Mouse (Mus musculus): Measurements from ENCODE around the gene Zfp609. TPM values are rescaled to one million over a fixed set of nuclear protein-coding genes. Genes with fewer than 3 reads are reported as not detected.
"Not testable (repeated sequence)": the region's sequence is repeated elsewhere in the genome, so short reads cannot be mapped to it uniquely, and the experiment has no call there.

The Zfp609 gene
- polyA plus RNA-seq, 1 experiment = 47.0 TPM

DNA sequence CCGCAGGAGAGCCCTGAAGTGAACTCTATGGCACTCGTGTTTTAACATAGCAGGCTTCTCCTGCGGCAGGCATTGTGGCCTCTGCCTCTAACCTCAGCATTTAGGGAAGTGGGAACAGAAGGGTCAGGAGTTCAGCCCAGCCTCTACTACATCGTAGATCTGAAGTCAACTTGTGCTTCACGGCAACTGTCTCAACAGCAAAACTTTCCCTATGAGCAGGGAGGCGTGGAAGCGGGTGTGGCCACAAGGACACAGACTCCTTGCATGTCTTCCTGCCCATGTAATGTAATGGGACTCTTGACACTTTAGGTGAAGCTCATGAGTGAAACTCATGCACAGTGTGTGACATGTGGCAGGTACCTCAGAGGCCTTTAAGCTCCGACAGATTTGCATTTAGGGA is 171.8 kb downstream of the Zfp609 start:
- Histone ChIP-seq H3K9me3 (replicated peaks; ENCODE audit: control insufficient read depth, insufficient read depth, low read length, poor library complexity, severe bottlenecking) (no peaks in the 10 kb centered on the region), H3K4me1 (ENCODE audit: control insufficient read depth, insufficient read depth, low read length) (no peaks in the 10 kb centered on the region), H3K9ac (ENCODE audit: low read depth, poor library complexity, severe bottlenecking) (no peak overlapping the region), H3K36me3 (ENCODE audit: control insufficient read depth, insufficient read depth, low read length, poor library complexity, severe bottlenecking) (peaks cover 38% of the 10 kb centered on the region), H3K27ac (ENCODE audit: insufficient read depth, low read length) (no peak overlapping the region), H3K4me3 (ENCODE audit: low read depth, low read length) (no peak overlapping the region), H3K27me3 (ENCODE audit: control insufficient read depth, insufficient read depth, low read length, poor library complexity, severe bottlenecking) (no peaks in the 10 kb centered on the region)
- TF ChIP-seq POLR2A (IDR thresholded peaks at IDR 0.05; ENCODE audit: insufficient read depth, low read length) (no peak), EP300 (IDR thresholded peaks at IDR 0.05; ENCODE audit: insufficient read depth, low read depth, low read length) (no peak), CTCF (IDR thresholded peaks at IDR 0.05; ENCODE audit: low read depth, low read length) (no peak)

DNA sequence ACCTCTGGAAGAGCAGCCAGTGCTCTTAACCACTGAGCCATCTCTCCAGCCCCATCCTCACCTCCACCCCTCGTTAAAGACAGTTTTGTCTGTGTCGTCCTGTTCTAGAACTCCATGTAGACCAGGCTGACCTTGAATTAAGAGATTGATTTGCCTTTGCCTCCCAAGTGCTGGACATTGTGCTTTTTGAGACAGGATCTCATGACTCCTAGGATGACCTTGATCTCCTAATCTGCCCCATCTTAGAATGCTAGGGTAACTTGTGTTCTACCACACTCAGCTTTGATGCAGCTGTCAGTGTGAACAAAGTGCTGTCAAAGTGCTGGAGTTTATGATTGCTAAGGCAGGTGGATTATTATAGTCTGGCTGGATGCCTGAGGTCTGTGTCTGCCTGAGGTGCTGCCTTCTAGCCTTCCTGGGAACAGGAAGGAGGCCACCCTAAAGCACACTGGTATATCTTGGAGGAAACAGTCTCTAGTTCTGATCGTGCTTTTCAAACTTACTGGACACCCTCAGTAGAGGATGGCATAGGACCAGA is 172.6 kb downstream of the Zfp609 start:
- no peaks in the 10 kb centered on the region for H3K9me3 ChIP-seq (replicated peaks; ENCODE audit: control insufficient read depth, insufficient read depth, low read length, poor library complexity, severe bottlenecking)
- TF ChIP-seq POLR2A (IDR thresholded peaks at IDR 0.05; ENCODE audit: insufficient read depth, low read length) (no peak), EP300 (IDR thresholded peaks at IDR 0.05; ENCODE audit: insufficient read depth, low read depth, low read length) (no peak), CTCF (IDR thresholded peaks at IDR 0.05; ENCODE audit: low read depth, low read length) (no peak)
- no peaks in the 10 kb centered on the region for H3K4me1 ChIP-seq (ENCODE audit: control insufficient read depth, insufficient read depth, low read length)
- no peak overlapping the region for H3K4me3 ChIP-seq (ENCODE audit: low read depth, low read length)
- H3K27me3 ChIP-seq (ENCODE audit: control insufficient read depth, insufficient read depth, low read length, poor library complexity, severe bottlenecking) = no peaks in the 10 kb centered on the region
- no peak overlapping the region for H3K27ac ChIP-seq (ENCODE audit: insufficient read depth, low read length)
- H3K9ac ChIP-seq (ENCODE audit: low read depth, poor library complexity, severe bottlenecking) = no peak overlapping the region
- H3K36me3 ChIP-seq (ENCODE audit: control insufficient read depth, insufficient read depth, low read length, poor library complexity, severe bottlenecking) = peaks cover 38% of the 10 kb centered on the region

DNA sequence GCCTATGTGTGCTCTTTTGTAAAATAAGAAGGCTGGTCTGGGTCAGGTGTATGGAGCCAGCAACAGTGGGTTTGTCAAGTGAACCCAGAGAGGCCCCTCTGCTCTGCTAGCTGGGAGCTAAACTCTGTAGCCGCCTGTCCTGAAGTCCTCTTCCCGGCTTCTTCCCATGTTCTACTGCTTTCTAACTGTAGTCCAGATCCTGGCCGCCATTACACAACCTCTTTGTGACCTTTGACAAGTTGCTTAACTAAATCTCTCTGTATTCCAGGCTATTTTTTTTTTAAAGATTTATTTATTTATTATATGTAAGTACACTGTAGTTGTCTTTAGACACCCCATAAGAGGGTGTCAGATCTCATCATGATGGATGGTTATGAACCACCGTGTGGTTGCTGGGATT is 173.6 kb downstream of the Zfp609 start:
- H3K9me3 ChIP-seq (replicated peaks; ENCODE audit: control insufficient read depth, insufficient read depth, low read length, poor library complexity, severe bottlenecking) = no peaks in the 10 kb centered on the region
- H3K27me3 ChIP-seq (ENCODE audit: control insufficient read depth, insufficient read depth, low read length, poor library complexity, severe bottlenecking) = no peaks in the 10 kb centered on the region
- no peak overlapping the region for H3K9ac ChIP-seq (ENCODE audit: low read depth, poor library complexity, severe bottlenecking)
- TF ChIP-seq POLR2A (IDR thresholded peaks at IDR 0.05; ENCODE audit: insufficient read depth, low read length) (no peak), CTCF (IDR thresholded peaks at IDR 0.05; ENCODE audit: low read depth, low read length) (no peak), EP300 (IDR thresholded peaks at IDR 0.05; ENCODE audit: insufficient read depth, low read depth, low read length) (no peak)
- no peak overlapping the region for H3K27ac ChIP-seq (ENCODE audit: insufficient read depth, low read length)
- peaks cover 38% of the 10 kb centered on the region for H3K36me3 ChIP-seq (ENCODE audit: control insufficient read depth, insufficient read depth, low read length, poor library complexity, severe bottlenecking)
- no peak overlapping the region for H3K4me3 ChIP-seq (ENCODE audit: low read depth, low read length)
- no peaks in the 10 kb centered on the region for H3K4me1 ChIP-seq (ENCODE audit: control insufficient read depth, insufficient read depth, low read length)

DNA sequence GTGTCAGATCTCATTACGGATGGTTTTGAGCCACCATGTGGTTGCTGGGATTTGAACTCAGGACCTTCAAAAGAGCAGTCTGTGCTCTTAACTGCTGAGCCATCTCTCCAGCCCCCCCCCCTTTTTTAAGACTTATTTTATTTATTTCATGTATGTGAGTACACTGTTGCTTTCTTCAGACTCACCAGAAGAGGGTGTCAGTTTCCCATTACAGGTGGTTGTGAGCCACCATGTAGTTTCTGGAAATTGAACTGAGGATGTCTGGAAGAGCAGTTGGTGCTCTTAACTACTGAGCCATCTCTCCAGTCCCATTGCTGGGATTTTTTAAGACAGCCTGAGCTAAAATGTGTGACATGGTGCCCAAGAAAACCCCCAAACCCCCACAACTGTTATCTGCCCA is 175.4 kb downstream of the Zfp609 start:
- H3K27me3 ChIP-seq (ENCODE audit: control insufficient read depth, insufficient read depth, low read length, poor library complexity, severe bottlenecking); H3K4me3 ChIP-seq (ENCODE audit: low read depth, low read length): not testable (repeated sequence)

DNA sequence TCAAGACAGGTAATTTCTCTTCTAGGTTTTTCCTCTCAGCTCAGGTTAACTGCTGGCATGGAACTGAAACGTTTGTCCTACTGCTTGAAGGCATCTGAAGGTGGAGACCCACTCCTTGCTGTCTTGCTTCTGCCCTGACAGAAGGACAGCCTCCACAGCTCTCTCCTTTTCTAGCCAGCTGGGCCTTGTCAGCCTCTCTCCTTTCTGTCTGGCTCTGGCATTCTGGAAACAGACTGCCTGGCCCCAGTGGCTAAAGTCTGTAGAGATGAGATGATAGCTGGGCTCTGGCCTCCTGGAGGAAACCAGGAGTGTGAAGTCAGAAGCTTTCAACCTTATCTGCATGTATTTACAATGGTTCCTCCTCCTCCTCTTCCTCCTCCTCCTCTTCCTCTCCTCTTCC is 177.4 kb downstream of the Zfp609 start:
- Histone ChIP-seq H3K9ac (ENCODE audit: low read depth, poor library complexity, severe bottlenecking) (no peak overlapping the region), H3K4me1 (ENCODE audit: control insufficient read depth, insufficient read depth, low read length) (peaks cover 3% of the 10 kb centered on the region), H3K27ac (ENCODE audit: insufficient read depth, low read length) (no peak overlapping the region), H3K36me3 (ENCODE audit: control insufficient read depth, insufficient read depth, low read length, poor library complexity, severe bottlenecking) (peaks cover 20% of the 10 kb centered on the region), H3K27me3 (ENCODE audit: control insufficient read depth, insufficient read depth, low read length, poor library complexity, severe bottlenecking) (no peaks in the 10 kb centered on the region), H3K9me3 (replicated peaks; ENCODE audit: control insufficient read depth, insufficient read depth, low read length, poor library complexity, severe bottlenecking) (no peaks in the 10 kb centered on the region), H3K4me3 (ENCODE audit: low read depth, low read length) (no peak overlapping the region)
- TF ChIP-seq EP300 (IDR thresholded peaks at IDR 0.05; ENCODE audit: insufficient read depth, low read depth, low read length) (no peak), POLR2A (IDR thresholded peaks at IDR 0.05; ENCODE audit: insufficient read depth, low read length) (no peak), CTCF (IDR thresholded peaks at IDR 0.05; ENCODE audit: low read depth, low read length) (no peak)

More for the DNA sequence above, 175.4 kb downstream of the Zfp609 start:
- not testable (repeated sequence) for H3K9ac ChIP-seq (ENCODE audit: low read depth, poor library complexity, severe bottlenecking); H3K27ac ChIP-seq (ENCODE audit: insufficient read depth, low read length); H3K4me1 ChIP-seq (ENCODE audit: control insufficient read depth, insufficient read depth, low read length); H3K9me3 ChIP-seq (replicated peaks; ENCODE audit: control insufficient read depth, insufficient read depth, low read length, poor library complexity, severe bottlenecking)
- peaks cover 30% of the 10 kb centered on the region for H3K36me3 ChIP-seq (ENCODE audit: control insufficient read depth, insufficient read depth, low read length, poor library complexity, severe bottlenecking)

DNA sequence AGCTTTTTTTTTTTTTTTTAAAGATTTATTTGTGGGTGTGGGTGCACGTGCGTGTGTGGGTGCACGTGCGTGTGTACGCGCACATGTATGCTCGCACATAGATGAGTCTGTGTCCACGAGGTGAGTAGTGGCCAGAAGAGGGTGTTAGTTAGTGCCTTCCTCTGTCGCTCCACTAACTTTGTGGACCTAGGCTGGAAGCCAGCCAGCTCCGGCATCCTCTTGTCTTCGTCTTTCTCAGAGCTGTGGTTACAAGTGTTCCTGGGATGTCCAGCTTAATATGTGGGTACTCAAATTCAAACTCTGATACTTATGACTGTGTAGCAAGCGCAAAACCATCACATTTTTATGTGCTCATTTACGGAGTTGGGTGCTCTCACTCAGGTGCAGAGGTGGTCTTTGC is 178.6 kb downstream of the Zfp609 start:
- H3K9me3 ChIP-seq (replicated peaks; ENCODE audit: control insufficient read depth, insufficient read depth, low read length, poor library complexity, severe bottlenecking) = no peaks in the 10 kb centered on the region
- H3K36me3 ChIP-seq (ENCODE audit: control insufficient read depth, insufficient read depth, low read length, poor library complexity, severe bottlenecking) = peaks cover 20% of the 10 kb centered on the region
- no peak for TF ChIP-seq CTCF (IDR thresholded peaks at IDR 0.05; ENCODE audit: low read depth, low read length)

More for the DNA sequence above, 178.6 kb downstream of the Zfp609 start:
- Histone ChIP-seq H3K27me3 (ENCODE audit: control insufficient read depth, insufficient read depth, low read length, poor library complexity, severe bottlenecking) (no peaks in the 10 kb centered on the region), H3K4me3 (ENCODE audit: low read depth, low read length) (no peak overlapping the region), H3K9ac (ENCODE audit: low read depth, poor library complexity, severe bottlenecking) (no peak overlapping the region), H3K27ac (ENCODE audit: insufficient read depth, low read length) (no peak overlapping the region), H3K4me1 (ENCODE audit: control insufficient read depth, insufficient read depth, low read length) (peaks cover 4% of the 10 kb centered on the region)

All from ES-Bruce4 (cell line).